Mouse (Mus musculus): ENCODE results near the gene Safb2.
A peak's percentile ranks its signal among the peaks of the same experiment; 100 is the strongest.

Safb2 gene

GRCm38 (mm10) chr17:56609452-56610171 lies 25.2 kb upstream of the Safb2 start, which contains the start of gene 2410015M20Rik:
TSS of gene 2410015M20Rik (minus strand) at chr17:56609771.
- DNase-seq (ENCODE audit: low spot score in 2 of 2): peak; percentile 91 to 95

GRCm38 (mm10) chr17:56608699-56609098 lies 24.3 kb upstream of the Safb2 start:
- no peak for DNase-seq (ENCODE audit: low spot score in 2 of 2)

GRCm38 (mm10) chr17:56607521-56608062 lies 23.2 kb upstream of the Safb2 start:
- no peak for DNase-seq (ENCODE audit: low spot score in 2 of 2)

GRCm38 (mm10) chr17:56605431-56605830 lies 21.0 kb upstream of the Safb2 start:
- DNase-seq (ENCODE audit: low spot score in 2 of 2): no peak

GRCm38 (mm10) chr17:56604422-56604821 lies 20.0 kb upstream of the Safb2 start:
- no peak for DNase-seq (ENCODE audit: low spot score in 2 of 2)

- DNase-seq (ENCODE audit: low spot score in 2 of 2): no peak
Measured at GRCm38 (mm10) chr17:56604070-56604380, 19.6 kb upstream of the Safb2 start.

GRCm38 (mm10) chr17:56603186-56604069 lies 19.0 kb upstream of the Safb2 start:
- DNase-seq (ENCODE audit: low spot score in 2 of 2): no peak

GRCm38 (mm10) chr17:56593527-56594271 lies 9.3 kb upstream of the Safb2 start:
- no peak for DNase-seq (ENCODE audit: low spot score in 2 of 2)

GRCm38 (mm10) chr17:56592553-56592952 lies 8.2 kb upstream of the Safb2 start:
- no peak for DNase-seq (ENCODE audit: low spot score in 2 of 2)

GRCm38 (mm10) chr17:56588921-56589320 lies 4.5 kb upstream of the Safb2 start:
- DNase-seq (ENCODE audit: low spot score in 2 of 2): no peak

GRCm38 (mm10) chr17:56587773-56588172 lies 3.4 kb upstream of the Safb2 start:
- no peak for DNase-seq (ENCODE audit: low spot score in 2 of 2)

GRCm38 (mm10) chr17:56585171-56585821 lies 911 bp upstream of the Safb2 start:
- peak in 1 of 2 experiments; percentile 15 for DNase-seq (ENCODE audit: low spot score in 2 of 2)

GRCm38 (mm10) chr17:56583611-56584256 lies 651 bp downstream of the Safb2 start:
- peak; percentile 24 to 31 for DNase-seq (ENCODE audit: low spot score in 2 of 2)

- no peak for DNase-seq (ENCODE audit: low spot score in 2 of 2)
Measured at GRCm38 (mm10) chr17:56583071-56583470, 1.3 kb downstream of the Safb2 start.

- DNase-seq (ENCODE audit: low spot score in 2 of 2): no peak
Measured at GRCm38 (mm10) chr17:56572939-56573338, 11.4 kb downstream of the Safb2 start.

GRCm38 (mm10) chr17:56572154-56572553 lies 12.2 kb downstream of the Safb2 start:
- DNase-seq (ENCODE audit: low spot score in 2 of 2): no peak

GRCm38 (mm10) chr17:56570287-56570686 lies 14.1 kb downstream of the Safb2 start:
- no peak for DNase-seq (ENCODE audit: low spot score in 2 of 2)

GRCm38 (mm10) chr17:56567370-56567769 lies 17.0 kb downstream of the Safb2 start:
- DNase-seq (ENCODE audit: low spot score in 2 of 2): no peak

- no peak for DNase-seq (ENCODE audit: low spot score in 2 of 2)
Measured at GRCm38 (mm10) chr17:56566918-56567317, 17.5 kb downstream of the Safb2 start.

- no peak for DNase-seq (ENCODE audit: low spot score in 2 of 2)
Measured at GRCm38 (mm10) chr17:56566293-56566692, 18.1 kb downstream of the Safb2 start.

GRCm38 (mm10) chr17:56561866-56562265 lies 22.5 kb downstream of the Safb2 start:
- no peak for DNase-seq (ENCODE audit: low spot score in 2 of 2)

Measured in urinary bladder, adult 18-20 months (tissue).